Mouse (Mus musculus) CH12.LX (cell line): ENCODE measurements around the gene Vmn2r73. TPM values are rescaled to one million over a fixed set of nuclear protein-coding genes. Genes with fewer than 3 reads are reported as not detected.
A peak's percentile ranks its signal among the peaks of the same experiment; 100 is the strongest.
"Not testable (repeated sequence)": the region's sequence is repeated elsewhere in the genome, so short reads cannot be mapped to it uniquely, and the experiment has no call there.

Experiments
- DNase-seq: peaks from one replicate; pipeline ENCODE4 v3.0.0-alpha.2; 2013; ENCODE audit errors: extremely low read depth
- H3K27ac ChIP-seq: 2 replicates; pipeline ENCODE4 v1.5.1; 2012; ENCODE audit warnings: low read depth, mild to moderate bottlenecking, control low read depth, moderate library complexity; ENCODE audit not compliant: insufficient read depth
- H3K27me3 ChIP-seq: replicated peaks from 2 replicates; pipeline ENCODE3; 2012; ENCODE audit warnings: inconsistent platforms
- H3K36me3 ChIP-seq, 2 experiments: replicated peaks in 1 of 2; 2 replicates each; pipeline versions ENCODE3 to v1.6.1; 2012; ENCODE audit warnings: inconsistent platforms in 1 of 2, low read length in 1 of 2, mild to moderate bottlenecking in 1 of 2, mixed read lengths in 1 of 2, moderate library complexity in 1 of 2; ENCODE audit not compliant: control insufficient read depth in 1 of 2, insufficient read depth in 1 of 2
- H3K4me1 ChIP-seq, 2 experiments: 2 replicates each; pipeline ENCODE4 v1.6.1; 2012; ENCODE audit warnings: inconsistent platforms in 1 of 2, moderate library complexity in 1 of 2; ENCODE audit not compliant: insufficient read depth in 2 of 2, control insufficient read depth in 1 of 2
- H3K4me2 ChIP-seq: 2 replicates; pipeline ENCODE4 v1.6.1; 2012; ENCODE audit warnings: low read depth, mild to moderate bottlenecking, control low read depth; ENCODE audit not compliant: poor library complexity, insufficient read depth, severe bottlenecking
- H3K4me3 ChIP-seq, 3 experiments: fragments of 150-350 bp in 1 of 3; sonication (generic) in 1 of 3; replicated peaks in 1 of 3; 2 replicates each; pipeline versions ENCODE3 to v1.5.1; 2011 to 2012; ENCODE audit warnings: low read depth in 2 of 3, low read length in 2 of 3, mild to moderate bottlenecking in 2 of 3, moderate library complexity in 2 of 3, control low read depth in 1 of 3, improper control_type of control experiment in 1 of 3, inconsistent platforms in 1 of 3, mixed read lengths in 1 of 3; ENCODE audit not compliant: poor library complexity in 1 of 3
- H3K79me2 ChIP-seq: replicated peaks from 2 replicates; pipeline ENCODE4 v1.6.1; 2012; ENCODE audit warnings: mild to moderate bottlenecking, moderate library complexity; ENCODE audit not compliant: control insufficient read depth, poor library complexity, insufficient read depth, severe bottlenecking; ENCODE audit errors: extremely low read depth
- H3K9ac ChIP-seq: 2 replicates; pipeline ENCODE4 v1.6.1; 2012; ENCODE audit warnings: low read depth, mild to moderate bottlenecking, control low read depth, moderate library complexity; ENCODE audit not compliant: insufficient read depth
- H3K9me3 ChIP-seq: replicated peaks from 2 replicates; pipeline ENCODE3; 2012; ENCODE audit warnings: low read length, inconsistent platforms, mixed read lengths
- CTCF ChIP-seq, 2 experiments: IDR thresholded peaks in 1 of 2; conservative IDR thresholded peaks in 1 of 2; 2 replicates each; pipeline ENCODE4 v1.5.1; 2011 to 2012; ENCODE audit warnings: low read depth in 2 of 2, low read length in 2 of 2, improper control_type of control experiment in 1 of 2, inconsistent platforms in 1 of 2, mild to moderate bottlenecking in 1 of 2, moderate library complexity in 1 of 2
- dilution Hi-C: fragments of 300-500 bp; cut with MboI; formaldehyde crosslinking; loops from 2 replicates; pipeline ENCODE4 v1.14.3; 2020; ENCODE audit warnings: low sequenced_read_pairs; ENCODE audit not compliant: extremely low pct_unique_long_range_greater_than_20kb, extremely low pct_ligation_motif_present
- in situ Hi-C: fragments of 300-500 bp; cut with MboI; formaldehyde crosslinking; loops from 3 replicates; pipeline ENCODE4 v1.14.3; 2019; ENCODE audit warnings: low sequenced_read_pairs, low pct_ligation_motif_present, low pct_unique_long_range_greater_than_20kb, mixed read lengths
- polyA plus RNA-seq: library from polyadenylated mRNA; unstranded; fragments of >175 nt; gene quantifications from 2 replicates; pipeline ENCODE4 v1.2.1, GENCODE M21; 2012; ENCODE audit warnings: low read depth; ENCODE audit not compliant: insufficient read length
- total RNA-seq, 2 experiments: library from RNA; depleted of rRNA; stranded (reverse); fragments of 300-350 nt in 1 of 2; fragments of >200 nt in 1 of 2; gene quantifications; 2 replicates each; pipeline ENCODE4 v1.2.3; 2012 to 2014

Vmn2r73 gene
- total and polyA plus RNA-seq, 3 experiments, result not detected

DNA sequence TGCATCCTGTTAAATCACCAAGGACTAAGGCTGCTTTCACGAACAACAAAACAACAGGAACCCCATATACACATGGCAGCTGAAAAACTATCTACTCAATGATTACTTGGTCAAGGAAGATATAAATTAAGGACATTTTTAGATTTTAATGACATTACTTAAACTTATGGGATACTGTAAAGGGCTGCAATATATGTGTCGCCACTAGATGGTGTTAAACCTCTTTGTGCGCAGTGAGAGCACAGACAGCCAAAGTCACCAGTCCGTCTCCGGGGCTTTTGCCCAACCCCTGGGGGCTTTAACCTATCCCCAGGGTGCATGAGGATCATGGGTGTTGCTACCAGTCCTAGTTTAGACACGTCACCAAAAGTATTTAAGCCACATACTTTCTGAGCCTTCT lies 58.0 kb downstream of the Vmn2r73 start:
- H3K36me3 ChIP-seq, H3K27me3 ChIP-seq, dilution Hi-C loops, H3K4me1 ChIP-seq, DNase-seq, H3K79me2 ChIP-seq, H3K9ac ChIP-seq, H3K4me3 ChIP-seq, H3K27ac ChIP-seq, in situ Hi-C loops, H3K4me2 ChIP-seq: not testable (repeated sequence)
- H3K9me3 ChIP-seq, result peaks cover 25% of the 10 kb centered on the region
- TF ChIP-seq CTCF (conservative IDR thresholded peaks at IDR 0.05 in 1 of 2, IDR thresholded peaks at IDR 0.05 in 1 of 2; ENCODE audit: low read depth in 2 of 2, low read length in 2 of 2), result peak in 1 of 2 experiments; percentile 9; a peak in 1 of 4 replicates

Other genes with a start within 250 kb of the Vmn2r73 start
- not detected in 2 replicates for gene Vmn2r72, start 121.2 kb downstream of the Vmn2r73 start, total RNA-seq (2012; rRNA removed)
- gene Vmn2r72, start 121.2 kb downstream of the Vmn2r73 start, total RNA-seq (2014; rRNA removed), result not detected in 2 replicates
- not detected in 2 replicates for gene Vmn2r72, start 121.2 kb downstream of the Vmn2r73 start, polyA plus RNA-seq
- not detected in 2 replicates for gene Vmn2r74, start 85.4 kb upstream of the Vmn2r73 start, total RNA-seq (2012; rRNA removed)
- gene Vmn2r74, start 85.4 kb upstream of the Vmn2r73 start, total RNA-seq (2014; rRNA removed), result not detected in 2 replicates
- not detected in 2 replicates for gene Vmn2r74, start 85.4 kb upstream of the Vmn2r73 start, polyA plus RNA-seq